Mouse (Mus musculus) MEL (cell line): ENCODE results near the gene Plekhm3. TPM values are rescaled to one million over a fixed set of nuclear protein-coding genes. Genes with fewer than 3 reads are reported as not detected.

Source experiments
- DNase-seq: peaks from one replicate; pipeline ENCODE4 v3.0.0; 2011; ENCODE audit warnings: low read depth, low spot score
- H3K27ac ChIP-seq: 2 replicates; pipeline ENCODE4 v1.5.1; 2012; ENCODE audit warnings: low read depth, mild to moderate bottlenecking, control low read depth, low read length, moderate library complexity; ENCODE audit not compliant: control insufficient read depth
- H3K27me3 ChIP-seq, 2 experiments: fragments of 150-350 bp in 1 of 2; sonication (generic) in 1 of 2; 2 replicates each; pipeline ENCODE4 v1.6.1; 2012; ENCODE audit warnings: low read length in 2 of 2, mild to moderate bottlenecking in 2 of 2, improper control_type of control experiment in 1 of 2, moderate library complexity in 1 of 2; ENCODE audit not compliant: insufficient read depth in 2 of 2, control insufficient read depth in 1 of 2
- H3K36me3 ChIP-seq, 2 experiments: 2 replicates each; pipeline ENCODE4 v1.6.1; 2012 to 2014; ENCODE audit warnings: low read length in 2 of 2, improper control_type of control experiment in 1 of 2, inconsistent platforms in 1 of 2, mild to moderate bottlenecking in 1 of 2; ENCODE audit not compliant: insufficient read depth in 2 of 2, control insufficient read depth in 1 of 2
- H3K4me1 ChIP-seq, 2 experiments: fragments of 150-350 bp in 1 of 2; sonication (generic) in 1 of 2; 2 replicates each; pipeline ENCODE4 v1.6.1; 2012; ENCODE audit warnings: low read length in 2 of 2, improper control_type of control experiment in 1 of 2, mild to moderate bottlenecking in 1 of 2; ENCODE audit not compliant: insufficient read depth in 2 of 2, control insufficient read depth in 1 of 2
- H3K4me3 ChIP-seq, 2 experiments: fragments of 150-350 bp in 1 of 2; sonication (generic) in 1 of 2; 2 replicates each; pipeline ENCODE4 v1.5.1; 2012; ENCODE audit warnings: low read depth in 2 of 2, low read length in 2 of 2, mild to moderate bottlenecking in 2 of 2, moderate library complexity in 2 of 2, control low read depth in 1 of 2, improper control_type of control experiment in 1 of 2; ENCODE audit not compliant: control insufficient read depth in 1 of 2, insufficient read depth in 1 of 2
- H3K79me2 ChIP-seq: 2 replicates; pipeline ENCODE4 v1.6.1; 2012; ENCODE audit warnings: mild to moderate bottlenecking, low read length, moderate library complexity; ENCODE audit not compliant: control insufficient read depth, poor library complexity, insufficient read depth
- H3K9ac ChIP-seq: 2 replicates; pipeline ENCODE4 v1.6.1; 2012; ENCODE audit warnings: low read depth, mild to moderate bottlenecking, control low read depth, low read length, moderate library complexity; ENCODE audit not compliant: control insufficient read depth, poor library complexity, severe bottlenecking
- H3K9me3 ChIP-seq: fragments of 150-350 bp; sonication (generic); replicated peaks from 2 replicates; pipeline ENCODE4 v1.6.1; 2012; ENCODE audit warnings: mild to moderate bottlenecking, low read length, improper control_type of control experiment, moderate library complexity; ENCODE audit not compliant: insufficient read depth
- CHD1 ChIP-seq: IDR thresholded peaks from 2 replicates; pipeline ENCODE4 v1.6.1; 2012; ENCODE audit warnings: low read depth, mild to moderate bottlenecking, inconsistent platforms, low read length, improper control_type of control experiment
- E2F4 ChIP-seq: IDR thresholded peaks from 2 replicates; pipeline ENCODE4 v1.6.1; 2011; ENCODE audit warnings: low read depth, low read length, improper control_type of control experiment, borderline replicate concordance
- ELF1 ChIP-seq: IDR thresholded peaks from 2 replicates; pipeline ENCODE4 v1.6.1; 2014; ENCODE audit warnings: low read depth, mild to moderate bottlenecking, inconsistent platforms, low read length, improper control_type of control experiment, moderate library complexity
- EP300 ChIP-seq, 2 experiments: IDR thresholded peaks; 2 replicates each; pipeline ENCODE4 v1.6.1; 2011; ENCODE audit warnings: improper control_type of control experiment in 2 of 2, low read length in 2 of 2, low read depth in 1 of 2, mild to moderate bottlenecking in 1 of 2
- GABPA ChIP-seq: IDR thresholded peaks from 2 replicates; pipeline ENCODE4 v1.6.1; 2012; ENCODE audit warnings: low read depth, mild to moderate bottlenecking, inconsistent platforms, low read length, improper control_type of control experiment, moderate library complexity
- GATA1 ChIP-seq: IDR thresholded peaks from 2 replicates; pipeline ENCODE4 v1.6.1; 2011; ENCODE audit warnings: low read depth, low read length, improper control_type of control experiment
- KAT2A ChIP-seq: conservative IDR thresholded peaks from 2 replicates; pipeline ENCODE4 v1.6.1; 2012; ENCODE audit warnings: low read depth, low read length, improper control_type of control experiment, inconsistent platforms
- MAZ ChIP-seq: IDR thresholded peaks from 2 replicates; pipeline ENCODE4 v1.6.1; 2012; ENCODE audit warnings: low read depth, mild to moderate bottlenecking, inconsistent platforms, low read length, improper control_type of control experiment
- MYB ChIP-seq: IDR thresholded peaks from 2 replicates; pipeline ENCODE4 v1.6.1; 2011; ENCODE audit warnings: mild to moderate bottlenecking, low read depth, low read length, improper control_type of control experiment
- MYC ChIP-seq: IDR thresholded peaks from 2 replicates; pipeline ENCODE4 v1.6.1; 2011; ENCODE audit warnings: low read depth, mild to moderate bottlenecking, low read length, improper control_type of control experiment, moderate library complexity
- POLR2A ChIP-seq, 2 experiments: IDR thresholded peaks; 2 replicates each; pipeline ENCODE4 v1.6.1; 2011 to 2012; ENCODE audit warnings: low read length in 2 of 2, mild to moderate bottlenecking in 2 of 2, control low read depth in 1 of 2, improper control_type of control experiment in 1 of 2, low read depth in 1 of 2, moderate library complexity in 1 of 2; ENCODE audit not compliant: control insufficient read depth in 1 of 2, insufficient read depth in 1 of 2, poor library complexity in 1 of 2
- POLR2AphosphoS2 ChIP-seq: IDR thresholded peaks from 2 replicates; pipeline ENCODE4 v1.6.1; 2011; ENCODE audit warnings: low read length, improper control_type of control experiment
- POLR2AphosphoS5 ChIP-seq: IDR thresholded peaks from 2 replicates; pipeline ENCODE4 v1.6.1; 2012; ENCODE audit warnings: low read depth, borderline replicate concordance, mild to moderate bottlenecking, inconsistent platforms, low read length, moderate library complexity, mixed read lengths
- RAD21 ChIP-seq: IDR thresholded peaks from 2 replicates; pipeline ENCODE4 v1.6.1; 2011; ENCODE audit warnings: mild to moderate bottlenecking, low read depth, low read length, improper control_type of control experiment
- RCOR1 ChIP-seq: IDR thresholded peaks from 2 replicates; pipeline ENCODE4 v1.6.1; 2012; ENCODE audit warnings: low read depth, mild to moderate bottlenecking, inconsistent platforms, low read length, improper control_type of control experiment
- SMC3 ChIP-seq: IDR thresholded peaks from 2 replicates; pipeline ENCODE4 v1.6.1; 2011; ENCODE audit warnings: low read depth, low read length, improper control_type of control experiment
- TAL1 ChIP-seq: IDR thresholded peaks from 2 replicates; pipeline ENCODE4 v1.6.1; 2012; ENCODE audit warnings: mild to moderate bottlenecking, inconsistent platforms, low read length, moderate library complexity, mixed read lengths
- USF2 ChIP-seq, 2 experiments: IDR thresholded peaks; 2 replicates each; pipeline ENCODE4 v1.6.1; 2011 to 2012; ENCODE audit warnings: improper control_type of control experiment in 2 of 2, low read length in 2 of 2, borderline replicate concordance in 1 of 2, inconsistent platforms in 1 of 2, low read depth in 1 of 2, mild to moderate bottlenecking in 1 of 2; ENCODE audit not compliant: insufficient read depth in 1 of 2
- ZKSCAN1 ChIP-seq: IDR thresholded peaks from 2 replicates; pipeline ENCODE4 v1.6.1; 2012; ENCODE audit warnings: low read depth, mild to moderate bottlenecking, inconsistent platforms, low read length, improper control_type of control experiment, moderate library complexity
- polyA plus RNA-seq, 2 experiments: library from polyadenylated mRNA; stranded (reverse) in 1 of 2; unstranded in 1 of 2; fragments of >175 nt in 1 of 2; fragments of >200 nt in 1 of 2; gene quantifications; 2 replicates each; pipeline versions ENCODE4 v1.2.1 to v1.2.4; 2012; ENCODE audit warnings: low replicate concordance in 2 of 2, low read depth in 1 of 2; ENCODE audit not compliant: insufficient read length in 2 of 2, insufficient read depth in 1 of 2, missing spikeins in 1 of 2
- total RNA-seq: library from RNA; depleted of rRNA; stranded (reverse); fragments of 300-350 nt; gene quantifications from 2 replicates; pipeline ENCODE4 v1.2.3, GENCODE M21; 2012

The Plekhm3 gene
- total and polyA plus RNA-seq, 3 experiments: 1.8 to 2.0 TPM; not detected in 1

- TF ChIP-seq POLR2AphosphoS5 (no peak), EP300 (IDR thresholded peaks at IDR 0.05; ENCODE audit: low read depth in 1 of 2, low read length in 2 of 2) (no peak), ZKSCAN1 (no peak)
Measured at GRCm38 (mm10) chr1:64950271-64950670, 6.4 kb downstream of the Plekhm3 start (continued).

GRCm38 (mm10) chr1:64949377-64949776 lies 7.2 kb downstream of the Plekhm3 start:
- peaks cover 0 to 2% of the 10 kb centered on the region in 2 experiments; a peak in 1 of 4 replicates for H3K4me1 ChIP-seq
- peaks cover 0 to 2% of the 10 kb centered on the region in 2 experiments; a peak in 1 of 4 replicates for H3K36me3 ChIP-seq
- no peak overlapping the region for H3K27ac ChIP-seq
- no peak for TF ChIP-seq USF2 (IDR thresholded peaks at IDR 0.05; ENCODE audit: borderline replicate concordance in 1 of 2, insufficient read depth in 1 of 2, low read depth in 1 of 2, low read length in 2 of 2)
- H3K9ac ChIP-seq: no peak overlapping the region
- H3K9me3 ChIP-seq: no peaks in the 10 kb centered on the region
- no peak for DNase-seq
- H3K4me3 ChIP-seq: no peak overlapping the region
- H3K27me3 ChIP-seq: no peaks in the 10 kb centered on the region
- no peaks in the 10 kb centered on the region for H3K79me2 ChIP-seq

- DNase-seq: no peak
- no peak overlapping the region for H3K9ac ChIP-seq
- no peak overlapping the region for H3K4me3 ChIP-seq
Measured at GRCm38 (mm10) chr1:64946106-64946505, 10.5 kb downstream of the Plekhm3 start.

GRCm38 (mm10) chr1:64945214-64945785 lies 11.3 kb downstream of the Plekhm3 start:
- Histone ChIP-seq H3K79me2 (no peaks in the 10 kb centered on the region), H3K4me3 (no peak overlapping the region)

More at GRCm38 (mm10) chr1:64946106-64946505, 10.5 kb downstream of the Plekhm3 start:
- no peak overlapping the region for H3K27ac ChIP-seq
- no peaks in the 10 kb centered on the region for H3K9me3 ChIP-seq
- peaks cover 0 to 2% of the 10 kb centered on the region in 2 experiments; a peak in 1 of 4 replicates for H3K36me3 ChIP-seq
- peaks cover 0 to 2% of the 10 kb centered on the region in 2 experiments; a peak in 1 of 4 replicates for H3K4me1 ChIP-seq
- H3K79me2 ChIP-seq: no peaks in the 10 kb centered on the region
- 0 out of 2 replicates have a peak, but pooled peaks have one; percentile 15 for TF ChIP-seq GATA1
- TF ChIP-seq GABPA: no peak
- H3K27me3 ChIP-seq: no peaks in the 10 kb centered on the region

More at GRCm38 (mm10) chr1:64945214-64945785, 11.3 kb downstream of the Plekhm3 start:
- Histone ChIP-seq H3K9ac (no peak overlapping the region), H3K4me1 (peaks cover 0 to 2% of the 10 kb centered on the region in 2 experiments; a peak in 1 of 4 replicates), H3K9me3 (no peaks in the 10 kb centered on the region), H3K36me3 (peaks cover 0 to 2% of the 10 kb centered on the region in 2 experiments; a peak in 1 of 4 replicates), H3K27me3 (no peaks in the 10 kb centered on the region), H3K27ac (no peak overlapping the region)
- DNase-seq: no peak
- TF ChIP-seq MYC (no peak), USF2 (IDR thresholded peaks at IDR 0.05; ENCODE audit: borderline replicate concordance in 1 of 2, insufficient read depth in 1 of 2, low read depth in 1 of 2, low read length in 2 of 2) (no peak), MAZ (no peak), POLR2A (IDR thresholded peaks at IDR 0.05; ENCODE audit: control insufficient read depth in 1 of 2, insufficient read depth in 1 of 2, low read depth in 1 of 2, low read length in 2 of 2, poor library complexity in 1 of 2) (no peak), ELF1 (no peak), KAT2A (no peak), E2F4 (no peak), RCOR1 (no peak), TAL1 (no peak), RAD21 (no peak), CHD1 (no peak), POLR2AphosphoS2 (no peak), ZKSCAN1 (no peak), GATA1 (no peak), MYB (no peak), SMC3 (no peak)
